Mouse (Mus musculus) myocyte (in vitro differentiated cells): Measurements from ENCODE around the gene Dock2. TPM values are rescaled to one million over a fixed set of nuclear protein-coding genes. Genes with fewer than 3 reads are reported as not detected.

Source experiments
- H3K27me3 ChIP-seq: one replicate; pipeline ENCODE4 v1.6.1; 2011; ENCODE audit not compliant: control insufficient read depth, insufficient read depth, insufficient read length
- H3K36me3 ChIP-seq: one replicate; pipeline ENCODE4 v1.6.1; 2011; ENCODE audit not compliant: control insufficient read depth, insufficient read depth
- H3K4me2 ChIP-seq: one replicate; pipeline ENCODE4 v1.6.1; 2011; ENCODE audit warnings: low read depth, control low read depth
- H3K4me3 ChIP-seq: one replicate; pipeline ENCODE4 v1.5.1; 2011; ENCODE audit warnings: mild to moderate bottlenecking, control low read depth, moderate library complexity
- H3K79me2 ChIP-seq: one replicate; pipeline ENCODE4 v1.6.1; 2011; ENCODE audit not compliant: control insufficient read depth, insufficient read depth
- H3ac ChIP-seq: one replicate; pipeline ENCODE4 v1.6.1; 2011; ENCODE audit not compliant: control insufficient read depth, insufficient read length
- CEBPB ChIP-seq: IDR thresholded peaks from 2 replicates; pipeline ENCODE4 v1.6.1; 2011; ENCODE audit warnings: mild to moderate bottlenecking, moderate library complexity; ENCODE audit not compliant: poor library complexity, insufficient read depth, severe bottlenecking
- E2F4 ChIP-seq: IDR thresholded peaks from one replicate; pipeline ENCODE4 v1.6.1; 2011; ENCODE audit warnings: mild to moderate bottlenecking, control low read depth, moderate library complexity; ENCODE audit not compliant: insufficient read depth
- MAX ChIP-seq: IDR thresholded peaks from one replicate; pipeline ENCODE4 v1.6.1; 2011; ENCODE audit warnings: low read depth, mild to moderate bottlenecking, control low read depth
- MYOD1 ChIP-seq, 3 experiments: IDR thresholded peaks; one replicate each; pipeline ENCODE4 v1.6.1; 2011; ENCODE audit warnings: control low read depth in 2 of 3, low read depth in 2 of 3, mild to moderate bottlenecking in 2 of 3, moderate library complexity in 1 of 3; ENCODE audit not compliant: insufficient read length in 2 of 3, control insufficient read depth in 1 of 3
- MYOG ChIP-seq, 3 experiments: IDR thresholded peaks; one replicate each; pipeline ENCODE4 v1.6.1; 2011; ENCODE audit warnings: control low read depth in 2 of 3, low read depth in 2 of 3, mild to moderate bottlenecking in 2 of 3; ENCODE audit not compliant: insufficient read length in 2 of 3, control insufficient read depth in 1 of 3, insufficient read depth in 1 of 3
- POLR2A ChIP-seq: IDR thresholded peaks from one replicate; pipeline ENCODE4 v1.6.1; 2011; ENCODE audit warnings: low read depth, mild to moderate bottlenecking, control low read depth, moderate library complexity; ENCODE audit not compliant: insufficient read length
- POLR2AphosphoS2 ChIP-seq: IDR thresholded peaks from one replicate; pipeline ENCODE4 v1.6.1; 2011; ENCODE audit warnings: low read depth, control low read depth; ENCODE audit not compliant: insufficient read length
- REST ChIP-seq: IDR thresholded peaks from one replicate; pipeline ENCODE4 v1.6.1; 2011; ENCODE audit warnings: mild to moderate bottlenecking, control low read depth, moderate library complexity; ENCODE audit not compliant: insufficient read depth, insufficient read length
- SRF ChIP-seq: IDR thresholded peaks from one replicate; pipeline ENCODE4 v1.6.1; 2011; ENCODE audit warnings: low read depth; ENCODE audit not compliant: control insufficient read depth, insufficient read length
- TCF12 ChIP-seq: IDR thresholded peaks from one replicate; pipeline ENCODE4 v1.6.1; 2011; ENCODE audit warnings: mild to moderate bottlenecking, control low read depth; ENCODE audit not compliant: poor library complexity, insufficient read depth, severe bottlenecking
- TCF3 ChIP-seq: IDR thresholded peaks from one replicate; pipeline ENCODE4 v1.6.1; 2011; ENCODE audit warnings: low read depth, control low read depth; ENCODE audit not compliant: insufficient read length
- USF1 ChIP-seq: IDR thresholded peaks from one replicate; pipeline ENCODE4 v1.6.1; 2011; ENCODE audit warnings: low read depth, mild to moderate bottlenecking, control low read depth, moderate library complexity
- polyA plus RNA-seq: library from polyadenylated mRNA; unstranded; fragments of >200 nt; fragmentation: generic; extraction: Trizol; gene quantifications from one replicate; pipeline ENCODE4 v1.2.1, GENCODE M21; 2012; ENCODE audit warnings: missing spikeins

Gene Dock2
- polyA plus RNA-seq, 1 experiment = not detected

DNA sequence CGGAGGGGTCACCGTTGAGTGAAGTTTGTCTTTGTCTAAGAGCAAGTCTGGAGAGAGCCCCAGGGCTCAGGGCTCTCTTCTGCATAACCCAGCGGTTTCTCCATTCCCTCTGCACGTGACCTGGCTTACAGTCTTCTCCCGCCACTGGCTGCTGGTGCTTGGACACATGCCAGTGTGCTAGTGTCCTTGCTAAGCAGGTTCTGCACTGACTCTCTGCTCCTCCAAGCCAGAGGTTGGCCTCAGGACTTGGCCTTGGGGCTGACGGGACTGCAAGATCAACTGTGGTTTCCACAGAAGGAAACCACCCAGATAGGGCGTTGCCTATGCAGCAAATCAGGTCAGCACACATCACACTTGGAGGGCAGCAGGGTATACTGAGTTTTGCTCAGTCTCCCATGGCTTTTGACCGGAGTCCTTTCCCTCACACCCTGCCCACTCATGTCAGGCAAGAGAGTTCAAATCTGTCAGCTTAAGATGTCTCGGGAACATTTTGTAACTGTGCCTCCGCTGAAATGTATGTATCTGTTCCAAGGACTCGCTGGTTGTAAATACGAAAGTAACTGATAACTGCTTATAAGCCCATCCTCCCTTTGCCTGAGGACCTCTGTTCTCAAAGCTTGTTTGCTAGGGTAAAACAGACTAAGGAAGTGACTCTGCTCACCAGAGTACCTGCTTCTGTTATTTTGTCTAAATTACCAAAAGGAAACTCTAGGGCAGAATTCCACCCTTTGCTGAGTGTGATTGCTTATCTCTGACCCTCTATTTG is 12.3 kb downstream of the Dock2 start:
- Histone ChIP-seq H3K4me3 (no peak overlapping the region), H3ac (no peak overlapping the region), H3K4me2 (no peak overlapping the region), H3K79me2 (no peaks in the 10 kb centered on the region), H3K36me3 (no peaks in the 10 kb centered on the region), H3K27me3 (no peaks in the 10 kb centered on the region)
- TF ChIP-seq MAX (no peak), MYOG (IDR thresholded peaks at IDR 0.05; ENCODE audit: control insufficient read depth in 1 of 3, insufficient read depth in 1 of 3, insufficient read length in 2 of 3, low read depth in 2 of 3) (no peak), TCF3 (no peak), MYOD1 (IDR thresholded peaks at IDR 0.05; ENCODE audit: control insufficient read depth in 1 of 3, insufficient read length in 2 of 3, low read depth in 2 of 3) (no peak), USF1 (no peak), TCF12 (no peak), POLR2AphosphoS2 (no peak), E2F4 (no peak), SRF (no peak), CEBPB (no peak), POLR2A (no peak), REST (no peak)

- Histone ChIP-seq H3ac (no peak overlapping the region), H3K27me3 (no peaks in the 10 kb centered on the region), H3K4me3 (no peak overlapping the region), H3K79me2 (no peaks in the 10 kb centered on the region), H3K36me3 (no peaks in the 10 kb centered on the region), H3K4me2 (no peak overlapping the region)
- TF ChIP-seq REST = no peak
- no peak for TF ChIP-seq MAX
- no peak for TF ChIP-seq USF1
- TF ChIP-seq MYOD1 (IDR thresholded peaks at IDR 0.05; ENCODE audit: control insufficient read depth in 1 of 3, insufficient read length in 2 of 3, low read depth in 2 of 3) = no peak
- TF ChIP-seq SRF = no peak
- no peak for TF ChIP-seq CEBPB
- no peak for TF ChIP-seq POLR2A
- no peak for TF ChIP-seq TCF12
- no peak for TF ChIP-seq TCF3
- no peak for TF ChIP-seq MYOG (IDR thresholded peaks at IDR 0.05; ENCODE audit: control insufficient read depth in 1 of 3, insufficient read depth in 1 of 3, insufficient read length in 2 of 3, low read depth in 2 of 3)
- no peak for TF ChIP-seq POLR2AphosphoS2
- TF ChIP-seq E2F4 = no peak
Observed at GRCm38 (mm10) chr11:34770666-34771065, 13.0 kb downstream of the Dock2 start.

- Histone ChIP-seq H3K79me2 (no peaks in the 10 kb centered on the region), H3K36me3 (no peaks in the 10 kb centered on the region), H3ac (no peak overlapping the region), H3K27me3 (no peaks in the 10 kb centered on the region), H3K4me3 (no peak overlapping the region), H3K4me2 (no peak overlapping the region)
- TF ChIP-seq REST = no peak
- TF ChIP-seq SRF = no peak
- no peak for TF ChIP-seq POLR2A
- TF ChIP-seq USF1 = no peak
- no peak for TF ChIP-seq POLR2AphosphoS2
- TF ChIP-seq MAX = no peak
- TF ChIP-seq TCF3 = no peak
Observed at GRCm38 (mm10) chr11:34769946-34770345, 13.7 kb downstream of the Dock2 start.

- H3K4me3 ChIP-seq = no peak overlapping the region
- no peaks in the 10 kb centered on the region for H3K79me2 ChIP-seq
- no peaks in the 10 kb centered on the region for H3K27me3 ChIP-seq
- H3K36me3 ChIP-seq = no peaks in the 10 kb centered on the region
- no peak overlapping the region for H3K4me2 ChIP-seq
- H3ac ChIP-seq = no peak overlapping the region
- TF ChIP-seq TCF12 = no peak
- no peak for TF ChIP-seq POLR2AphosphoS2
- TF ChIP-seq MYOG (IDR thresholded peaks at IDR 0.05; ENCODE audit: control insufficient read depth in 1 of 3, insufficient read depth in 1 of 3, insufficient read length in 2 of 3, low read depth in 2 of 3) = no peak
- TF ChIP-seq REST = no peak
Observed at GRCm38 (mm10) chr11:34769396-34769795, 14.3 kb downstream of the Dock2 start.

GRCm38 (mm10) chr11:34763739-34764361 is 19.8 kb downstream of the Dock2 start:
- Histone ChIP-seq H3ac (no peak overlapping the region), H3K27me3 (no peaks in the 10 kb centered on the region), H3K36me3 (no peaks in the 10 kb centered on the region), H3K4me3 (no peak overlapping the region), H3K4me2 (no peak overlapping the region), H3K79me2 (no peaks in the 10 kb centered on the region)
- TF ChIP-seq E2F4 (no peak), CEBPB (no peak), POLR2AphosphoS2 (no peak), MAX (no peak), TCF12 (no peak), REST (no peak), POLR2A (no peak), MYOG (IDR thresholded peaks at IDR 0.05; ENCODE audit: control insufficient read depth in 1 of 3, insufficient read depth in 1 of 3, insufficient read length in 2 of 3, low read depth in 2 of 3) (no peak), TCF3 (no peak)
